Mouse (Mus musculus) ES-E14 (cell line): ENCODE results near the gene Trim10.

Experiments used
- ZC3H11A ChIP-seq: IDR thresholded peaks from 2 replicates; pipeline ENCODE4 v1.6.1; 2012; ENCODE audit warnings: low read depth, mild to moderate bottlenecking, inconsistent platforms, low read length, borderline replicate concordance
- ZNF384 ChIP-seq: IDR thresholded peaks from 2 replicates; pipeline ENCODE4 v1.6.1; 2012; ENCODE audit warnings: low read depth, low read length, inconsistent platforms

DNA sequence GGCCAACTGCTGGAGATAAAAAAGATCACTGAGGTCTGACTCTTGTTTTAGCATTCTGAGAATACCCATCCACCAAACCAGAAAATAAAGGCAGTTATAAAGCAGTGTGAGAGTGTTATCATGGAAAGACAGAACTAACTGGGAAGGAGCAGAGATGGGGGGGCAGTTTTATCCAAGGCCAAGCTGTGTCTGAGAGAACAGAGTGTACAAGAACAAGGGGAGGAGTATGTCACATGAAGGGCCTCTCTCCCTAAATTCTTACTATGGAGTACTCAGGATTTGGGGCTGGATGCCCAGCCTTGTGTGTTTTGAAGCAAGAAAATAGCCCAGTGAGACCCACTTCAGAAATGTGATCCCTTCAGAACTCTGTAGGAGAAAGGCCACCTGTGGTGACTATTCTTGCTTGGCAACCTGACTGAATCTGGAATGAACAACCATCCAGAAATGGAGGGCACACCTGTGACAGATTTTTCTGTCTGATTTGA, 28.4 kb upstream of the Trim10 start:
- no peak for TF ChIP-seq ZC3H11A
- no peak for TF ChIP-seq ZNF384
